Mouse (Mus musculus) hindbrain, embryonic 12.5 days (tissue): Measurements from ENCODE around the gene Bsnd. TPM values are rescaled to one million over a fixed set of nuclear protein-coding genes. Genes with fewer than 3 reads are reported as not detected.

Experiments used
- ATAC-seq: fragments of 200-750 bp; cut with Nextera tagmentation; 2 replicates; pipeline ENCODE4 v1.8.0; 2017; ENCODE audit warnings: moderate TSS enrichment; ENCODE audit not compliant: low FRiP score
- H3K27ac ChIP-seq: fragments of 300-500 bp; sonication (generic); 2 replicates; pipeline ENCODE4 v1.5.1; 2016; ENCODE audit warnings: mild to moderate bottlenecking
- H3K27me3 ChIP-seq: fragments of 300-500 bp; sonication (generic); 2 replicates; pipeline ENCODE4 v1.6.1; 2016; ENCODE audit warnings: mild to moderate bottlenecking
- H3K36me3 ChIP-seq: fragments of 300-500 bp; sonication (generic); 2 replicates; pipeline ENCODE4 v1.6.1; 2016; ENCODE audit warnings: mild to moderate bottlenecking
- H3K4me1 ChIP-seq: fragments of 300-500 bp; sonication (generic); 2 replicates; pipeline ENCODE4 v1.6.1; 2016
- H3K4me2 ChIP-seq: fragments of 300-500 bp; sonication (generic); replicated peaks from 2 replicates; pipeline ENCODE4 v1.6.1; 2016; ENCODE audit warnings: mild to moderate bottlenecking
- H3K4me3 ChIP-seq: fragments of 300-500 bp; sonication (generic); 2 replicates; pipeline ENCODE4 v1.5.1; 2016; ENCODE audit warnings: mild to moderate bottlenecking
- H3K9ac ChIP-seq: fragments of 300-500 bp; sonication (generic); 2 replicates; pipeline ENCODE4 v1.6.1; 2016; ENCODE audit warnings: mild to moderate bottlenecking, moderate library complexity
- H3K9me3 ChIP-seq: fragments of 300-500 bp; sonication (generic); replicated peaks from 2 replicates; pipeline ENCODE4 v1.6.1; 2016; ENCODE audit warnings: mild to moderate bottlenecking
- WGBS: fragments of 180-500 bp; shearing (Covaris S2); methylation state at CpG from one replicate; pipeline ENCODE4 v1.1.7; 2016; 5-methylcytosine and 5-hydroxymethylcytosine counted together
- polyA plus RNA-seq: library from polyadenylated mRNA; unstranded; fragments of >200 nt; fragmentation: Nextera tagmentation; extraction: Ambion mirVana; gene quantifications from 2 replicates; pipeline ENCODE4 v1.2.1, GENCODE M21; 2016

Gene Bsnd
- polyA plus RNA-seq, 1 experiment from 2014 or later, result 0.08 TPM

DNA sequence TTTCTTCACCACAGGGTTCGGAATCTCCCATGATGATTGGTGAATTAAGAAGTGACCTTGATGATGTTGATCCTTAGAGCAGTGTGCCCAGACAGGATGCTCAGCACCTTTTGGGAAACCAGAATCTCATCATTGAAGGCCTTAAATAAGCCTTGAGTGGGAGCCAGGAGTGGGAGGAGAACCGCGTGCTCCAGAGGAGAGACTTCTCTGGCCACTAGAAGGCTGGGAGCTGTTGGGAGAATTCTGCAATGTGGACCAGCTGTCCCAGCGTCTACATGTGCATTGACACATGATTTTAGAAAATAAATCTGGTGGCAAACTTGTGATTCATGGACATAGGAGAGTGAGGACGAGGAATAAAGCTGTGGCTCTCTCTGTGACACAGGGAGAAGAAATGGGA is 53.3 kb downstream of the Bsnd start:
- no peak for ATAC-seq
- no peaks in the 10 kb centered on the region for H3K4me1 ChIP-seq
- no peaks in the 10 kb centered on the region for H3K9me3 ChIP-seq
- H3K4me2 ChIP-seq, result no peak overlapping the region
- 91% methylated on average over 5 of the region's 5 CpGs for WGBS
- no peaks in the 10 kb centered on the region for H3K27me3 ChIP-seq
- H3K27ac ChIP-seq, result no peak overlapping the region
- H3K4me3 ChIP-seq, result no peak overlapping the region
- no peak overlapping the region for H3K9ac ChIP-seq
- peaks cover 58% of the 10 kb centered on the region for H3K36me3 ChIP-seq

DNA sequence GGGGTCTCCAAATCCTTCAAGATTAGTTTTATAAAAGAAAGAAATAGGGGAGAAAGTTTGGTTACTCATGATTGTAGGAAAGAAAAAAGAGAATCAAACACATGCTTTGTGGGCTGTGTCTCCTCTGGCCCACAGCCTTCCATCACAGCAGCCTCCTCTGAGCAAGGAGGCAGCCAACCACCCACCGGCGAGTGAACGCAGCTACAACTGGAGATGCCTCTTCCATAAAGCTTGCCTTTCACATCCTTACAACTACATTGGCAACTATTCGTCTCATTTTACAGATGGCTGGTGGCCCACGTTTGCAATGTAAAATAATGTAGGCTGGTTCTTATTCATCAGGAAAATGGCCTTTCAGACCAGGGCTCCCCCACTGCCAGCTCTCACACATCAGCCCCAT is 54.9 kb downstream of the Bsnd start:
- WGBS, result 93% methylated on average over 5 of the region's 5 CpGs
- Histone ChIP-seq H3K9ac (no peak overlapping the region), H3K36me3 (peaks cover 60% of the 10 kb centered on the region)

DNA sequence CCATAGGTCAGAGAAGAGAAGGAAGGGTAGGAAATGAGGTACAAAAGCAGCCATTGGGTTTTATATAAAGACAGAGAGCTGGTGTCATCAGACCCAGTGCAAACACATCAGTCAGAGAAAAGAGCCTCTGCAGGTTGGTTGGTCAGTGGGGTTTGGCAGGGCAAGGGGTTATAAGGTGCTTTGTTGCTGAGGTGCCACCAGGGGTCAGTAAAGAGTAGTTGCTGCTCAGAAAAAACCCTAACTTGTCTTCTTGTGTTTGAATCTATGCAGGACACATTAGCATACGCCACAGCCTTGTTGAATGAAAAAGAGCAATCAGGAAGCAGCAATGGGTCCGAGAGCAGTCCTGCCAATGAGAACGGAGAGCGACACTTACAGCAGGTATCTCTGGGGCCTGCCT is 55.6 kb downstream of the Bsnd start:
- Histone ChIP-seq H3K9me3 (no peaks in the 10 kb centered on the region), H3K27me3 (no peaks in the 10 kb centered on the region), H3K36me3 (peaks cover 62% of the 10 kb centered on the region), H3K4me1 (no peaks in the 10 kb centered on the region), H3K4me3 (no peak overlapping the region), H3K9ac (no peak overlapping the region), H3K27ac (no peak overlapping the region), H3K4me2 (no peak overlapping the region)
- WGBS, result 65% methylated on average over 4 of the region's 4 CpGs
- ATAC-seq, result no peak; the same call in 1 of the 2 replicates

More for the DNA sequence above, 54.9 kb downstream of the Bsnd start:
- H3K27me3 ChIP-seq, result no peaks in the 10 kb centered on the region
- ATAC-seq, result no peak
- no peak overlapping the region for H3K4me2 ChIP-seq
- H3K9me3 ChIP-seq, result no peaks in the 10 kb centered on the region
- no peak overlapping the region for H3K27ac ChIP-seq
- no peaks in the 10 kb centered on the region for H3K4me1 ChIP-seq
- no peak overlapping the region for H3K4me3 ChIP-seq

DNA sequence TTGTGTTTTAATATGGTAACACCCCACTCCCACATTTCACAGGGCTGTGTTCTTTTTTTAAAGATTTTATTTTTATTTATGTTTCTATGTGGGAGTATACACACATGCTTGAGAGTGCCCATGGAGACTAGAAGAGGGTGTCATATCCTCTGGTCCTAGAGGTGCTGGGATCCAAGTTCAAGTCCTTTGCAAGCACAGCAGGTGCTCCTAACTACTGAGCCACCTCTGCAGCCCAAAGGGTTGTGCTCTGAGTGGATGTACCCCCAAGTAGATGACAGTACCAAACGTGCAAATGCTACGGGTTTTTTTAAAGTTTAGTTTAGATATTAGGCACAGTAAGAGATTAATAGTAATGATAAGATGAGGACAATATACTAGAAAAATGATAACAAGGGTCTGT is 56.7 kb downstream of the Bsnd start:
- Histone ChIP-seq H3K4me1 (no peaks in the 10 kb centered on the region), H3K27me3 (no peaks in the 10 kb centered on the region), H3K36me3 (peaks cover 63% of the 10 kb centered on the region), H3K27ac (no peak overlapping the region), H3K9ac (no peak overlapping the region), H3K4me2 (no peak overlapping the region), H3K4me3 (no peak overlapping the region), H3K9me3 (no peaks in the 10 kb centered on the region)
- whole genome bisulfite sequencing, result 94% methylated on average over 2 of the region's 2 CpGs
- ATAC-seq, result no peak

Other genes starting within 250 kb of the Bsnd start
- gene Usp24, start 176.1 kb downstream of the Bsnd start, polyA plus RNA-seq, result 10.8 and 12.7 TPM in 2 replicates
- 1.0 and 1.1 TPM in 2 replicates for gene Pcsk9, start 28.0 kb downstream of the Bsnd start, polyA plus RNA-seq
- 6.9 and 7.3 TPM in 2 replicates for gene Dhcr24, start 68.8 kb upstream of the Bsnd start, polyA plus RNA-seq
- 0.29 and 0.70 TPM in 2 replicates for gene Lexm, start 125.0 kb upstream of the Bsnd start, polyA plus RNA-seq
- 0.68 and 0.83 TPM in 2 replicates for gene Ttc22, start 130.1 kb upstream of the Bsnd start, polyA plus RNA-seq
- 10.6 and 11.7 TPM in 2 replicates for gene Pars2, start 158.8 kb upstream of the Bsnd start, polyA plus RNA-seq
- gene Ttc4, start 186.7 kb upstream of the Bsnd start, polyA plus RNA-seq, result 97.6 and 99.6 TPM in 2 replicates
- 0.81 and 0.91 TPM in 2 replicates for gene Mroh7, start 238.6 kb upstream of the Bsnd start, polyA plus RNA-seq
- not detected in 2 replicates for gene Fam151a, start 241.6 kb upstream of the Bsnd start, polyA plus RNA-seq